Mouse (Mus musculus) intestine, postnatal 0 days (tissue): ENCODE measurements around the gene Ell. TPM values are rescaled to one million over a fixed set of nuclear protein-coding genes. Genes with fewer than 3 reads are reported as not detected.

Experiments
- ATAC-seq: fragments of 200-750 bp; cut with Nextera tagmentation; 2 replicates; pipeline ENCODE4 v1.8.0; 2017; ENCODE audit warnings: mild to moderate bottlenecking, moderate TSS enrichment, moderate library complexity
- H3K27ac ChIP-seq: fragments of 300-500 bp; sonication (generic); 2 replicates; pipeline ENCODE4 v1.5.1; 2014; ENCODE audit warnings: mild to moderate bottlenecking, low read depth, low read length, moderate library complexity
- H3K27me3 ChIP-seq: fragments of 300-500 bp; sonication (generic); replicated peaks from 2 replicates; pipeline ENCODE4 v1.6.1; 2014; ENCODE audit warnings: low read length, mixed read lengths; ENCODE audit not compliant: control insufficient read depth, insufficient read depth
- H3K36me3 ChIP-seq: fragments of 300-500 bp; sonication (generic); 2 replicates; pipeline ENCODE4 v1.6.1; 2014; ENCODE audit warnings: mild to moderate bottlenecking, moderate library complexity; ENCODE audit not compliant: control insufficient read depth, insufficient read depth
- H3K4me1 ChIP-seq: fragments of 300-500 bp; sonication (generic); replicated peaks from 2 replicates; pipeline ENCODE4 v1.6.1; 2014; ENCODE audit warnings: antibody characterized with exemption, low read length, mixed read lengths; ENCODE audit not compliant: control insufficient read depth, insufficient read depth
- H3K4me2 ChIP-seq: fragments of 300-500 bp; sonication (generic); replicated peaks from 2 replicates; pipeline ENCODE4 v1.6.1; 2014; ENCODE audit warnings: low read depth, mild to moderate bottlenecking, moderate library complexity
- H3K4me3 ChIP-seq: fragments of 300-500 bp; sonication (generic); 2 replicates; pipeline ENCODE4 v1.5.1; 2014; ENCODE audit warnings: low read depth, low read length
- H3K9ac ChIP-seq: fragments of 300-500 bp; sonication (generic); 2 replicates; pipeline ENCODE4 v1.6.1; 2014; ENCODE audit warnings: mild to moderate bottlenecking, low read depth, low read length
- H3K9me3 ChIP-seq: fragments of 300-500 bp; sonication (generic); 2 replicates; pipeline ENCODE4 v1.6.1; 2016; ENCODE audit warnings: mixed run types; ENCODE audit not compliant: control insufficient read depth
- CTCF ChIP-seq: sonication (generic); IDR thresholded peaks from 2 replicates; pipeline ENCODE4 v1.5.1; 2016; ENCODE audit warnings: low read depth, mild to moderate bottlenecking, control low read depth, antibody characterized with exemption, moderate library complexity
- WGBS: fragments of 180-500 bp; shearing (Covaris S2); extraction: QIAGEN DNeasy Blood & Tissue Kit; methylation state at CpG from one replicate; pipeline ENCODE4 v1.1.7; 2014; 5-methylcytosine and 5-hydroxymethylcytosine counted together
- polyA plus RNA-seq: library from polyadenylated mRNA; unstranded; fragments of >200 nt; fragmentation: Nextera tagmentation; extraction: Ambion mirVana; gene quantifications from 2 replicates; pipeline ENCODE4 v1.2.1, GENCODE M21; 2015

Ell gene
- polyA plus RNA-seq, 1 experiment from 2014 or later, result 13.0 TPM

DNA sequence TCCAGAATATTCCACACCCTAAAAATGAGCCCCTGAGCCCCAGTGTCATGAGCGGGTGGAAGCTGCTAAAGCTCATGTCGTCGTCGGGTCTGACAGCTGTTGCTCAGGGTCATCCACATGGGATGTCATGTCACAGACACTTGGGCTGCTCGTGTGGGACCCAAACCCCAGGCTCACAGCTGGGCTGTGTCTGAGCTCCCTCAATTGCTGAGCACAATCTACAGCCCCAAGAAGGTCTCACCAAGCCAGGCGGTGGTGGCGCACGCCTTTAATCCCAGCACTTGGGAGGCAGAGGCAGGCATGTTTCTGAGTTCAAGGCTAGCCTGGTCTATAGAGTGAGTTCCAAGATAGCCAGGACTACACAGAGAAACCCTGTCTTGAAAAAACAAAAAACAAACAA, 76.0 kb downstream of the Ell start:
- H3K4me3 ChIP-seq, result no peak overlapping the region
- H3K4me2 ChIP-seq, result no peak overlapping the region
- TF ChIP-seq CTCF, result no peak
- no peak for ATAC-seq
- H3K4me1 ChIP-seq, result 0 out of 2 replicates have a peak, but pooled peaks cover 3% of the 10 kb centered on the region
- no peaks in the 10 kb centered on the region for H3K9me3 ChIP-seq
- H3K36me3 ChIP-seq, result no peaks in the 10 kb centered on the region
- WGBS, result 79% methylated on average over 8 of the region's 8 CpGs
- H3K27ac ChIP-seq, result no peak overlapping the region
- no peaks in the 10 kb centered on the region for H3K27me3 ChIP-seq
- no peak overlapping the region for H3K9ac ChIP-seq

DNA sequence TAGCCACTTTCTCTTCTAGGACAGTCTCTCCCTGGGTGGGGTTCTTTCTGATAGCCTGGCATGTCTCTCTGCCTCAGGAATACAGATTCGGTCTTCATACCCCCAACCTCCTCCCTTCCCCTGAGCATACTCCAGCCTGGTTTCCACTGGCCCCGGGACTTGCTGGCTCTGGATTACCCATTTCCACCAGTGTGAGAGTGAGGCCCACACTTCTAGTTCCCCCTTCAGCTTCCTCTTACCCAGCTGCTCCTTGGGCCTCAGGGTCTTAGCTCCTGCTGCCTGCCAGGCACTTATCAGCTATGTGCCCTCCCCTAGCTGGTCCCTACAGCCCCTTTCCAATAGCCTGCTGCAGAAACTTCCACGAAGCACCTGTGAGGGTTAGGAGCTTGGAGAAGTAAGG, 76.6 kb downstream of the Ell start, which contains the start of gene Lrrc25:
Lrrc25 (plus strand) TSS at position 262 of the 400 bp plus-strand sequence.
- H3K27me3 ChIP-seq, result no peaks in the 10 kb centered on the region
- no peaks in the 10 kb centered on the region for H3K36me3 ChIP-seq
- H3K4me2 ChIP-seq, result 0 out of 2 replicates have a peak within 1 kb of the TSS, but pooled peaks have one; percentile 4
- H3K4me3 ChIP-seq, result no peak within 1 kb of the TSS
- no peak within 1 kb of the TSS for H3K9ac ChIP-seq
- H3K9me3 ChIP-seq, result no peaks in the 10 kb centered on the region
- no peaks in the 10 kb centered on the region for H3K4me1 ChIP-seq
- ATAC-seq, result no peak
- no peak within 1 kb of the TSS for H3K27ac ChIP-seq
- TF ChIP-seq CTCF, result no peak
- WGBS, result 78% methylated on average over 3 of the region's 3 CpGs

DNA sequence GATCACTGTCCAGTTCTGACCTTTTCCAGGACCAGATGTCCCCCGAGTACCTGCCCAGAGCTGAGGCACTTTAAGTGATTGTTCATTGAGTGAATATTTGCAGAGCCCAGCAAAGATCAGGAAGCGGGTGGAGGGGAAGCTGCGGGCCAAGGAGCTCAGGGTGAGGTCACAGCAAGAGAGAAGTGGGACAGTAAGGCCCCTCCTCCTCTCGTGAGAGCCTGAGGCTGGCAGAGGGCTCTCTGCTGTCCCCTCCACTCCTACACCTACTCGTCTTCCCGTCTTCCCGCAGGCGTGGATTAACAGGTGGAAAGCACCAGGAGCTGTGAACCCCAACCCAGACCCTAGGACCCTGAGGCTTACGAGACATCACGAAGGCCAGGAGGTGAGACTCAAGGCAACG, 77.4 kb downstream of the Ell start:
- Histone ChIP-seq H3K4me1 (no peaks in the 10 kb centered on the region), H3K9me3 (no peaks in the 10 kb centered on the region), H3K4me2 (0 out of 2 replicates have a peak overlapping the region, but pooled peaks have one; percentile 4), H3K36me3 (no peaks in the 10 kb centered on the region), H3K27me3 (no peaks in the 10 kb centered on the region), H3K27ac (no peak overlapping the region), H3K4me3 (no peak overlapping the region), H3K9ac (no peak overlapping the region)
- WGBS, result 61% methylated on average over 11 of the region's 11 CpGs
- TF ChIP-seq CTCF, result no peak
- no peak for ATAC-seq

DNA sequence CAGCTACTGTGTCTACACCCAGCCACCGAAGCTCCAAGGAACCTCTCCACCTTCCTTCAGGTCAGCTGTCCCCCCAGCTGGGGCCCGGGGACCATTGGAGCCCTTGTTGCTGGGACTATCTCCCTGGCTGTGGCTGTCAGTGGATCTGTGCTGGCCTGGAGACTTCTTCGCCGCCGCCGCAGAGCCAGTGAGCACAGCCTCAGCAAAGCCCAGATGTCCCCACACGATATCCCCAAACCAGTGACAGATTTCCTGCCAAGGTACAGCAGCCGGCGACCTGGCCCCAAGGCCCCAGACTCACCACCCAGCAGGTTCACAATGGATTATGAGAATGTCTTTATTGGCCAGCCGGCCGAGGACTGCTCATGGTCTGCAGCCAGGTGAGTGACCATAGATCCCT, 78.7 kb downstream of the Ell start:
- Histone ChIP-seq H3K4me3 (no peak overlapping the region), H3K27ac (no peak overlapping the region), H3K27me3 (no peaks in the 10 kb centered on the region), H3K9me3 (no peaks in the 10 kb centered on the region), H3K4me1 (no peaks in the 10 kb centered on the region), H3K9ac (no peak overlapping the region), H3K4me2 (no peak overlapping the region; the same call in 1 of the 2 replicates), H3K36me3 (no peaks in the 10 kb centered on the region)
- no peak for ATAC-seq
- 82% methylated on average over 11 of the region's 11 CpGs for WGBS
- no peak for TF ChIP-seq CTCF

DNA sequence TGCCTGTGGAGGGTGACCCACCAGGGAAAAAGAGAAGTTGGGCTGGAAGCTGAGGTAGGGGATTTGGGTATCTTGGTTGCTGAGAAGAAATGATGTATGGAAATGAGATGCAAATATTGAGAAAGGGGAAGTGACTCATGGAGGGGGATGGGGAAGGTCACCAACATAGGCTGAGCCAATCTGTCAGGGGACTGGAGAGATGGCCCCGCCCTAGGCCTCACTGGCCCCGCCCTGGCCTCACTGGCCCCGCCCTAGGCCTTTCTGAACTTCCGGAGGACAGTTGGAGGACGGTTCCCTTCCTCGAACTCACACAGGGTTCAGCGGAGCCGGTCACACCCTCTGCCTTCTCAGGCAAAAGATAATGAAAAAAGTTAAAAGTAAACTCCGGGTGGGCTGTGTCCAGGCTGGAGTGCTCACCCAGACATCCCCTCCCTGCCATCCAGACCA, 79.7 kb downstream of the Ell start:
- no peak overlapping the region; the same call in 1 of the 2 replicates for H3K4me2 ChIP-seq
- ATAC-seq, result peak; percentile 77
- H3K27ac ChIP-seq, result no peak overlapping the region
- no peaks in the 10 kb centered on the region for H3K4me1 ChIP-seq
- WGBS, result 24% methylated on average over 9 of the region's 9 CpGs
- H3K4me3 ChIP-seq, result no peak overlapping the region
- no peaks in the 10 kb centered on the region for H3K36me3 ChIP-seq
- H3K9me3 ChIP-seq, result no peaks in the 10 kb centered on the region
- H3K9ac ChIP-seq, result no peak overlapping the region
- H3K27me3 ChIP-seq, result no peaks in the 10 kb centered on the region
- no peak for TF ChIP-seq CTCF

DNA sequence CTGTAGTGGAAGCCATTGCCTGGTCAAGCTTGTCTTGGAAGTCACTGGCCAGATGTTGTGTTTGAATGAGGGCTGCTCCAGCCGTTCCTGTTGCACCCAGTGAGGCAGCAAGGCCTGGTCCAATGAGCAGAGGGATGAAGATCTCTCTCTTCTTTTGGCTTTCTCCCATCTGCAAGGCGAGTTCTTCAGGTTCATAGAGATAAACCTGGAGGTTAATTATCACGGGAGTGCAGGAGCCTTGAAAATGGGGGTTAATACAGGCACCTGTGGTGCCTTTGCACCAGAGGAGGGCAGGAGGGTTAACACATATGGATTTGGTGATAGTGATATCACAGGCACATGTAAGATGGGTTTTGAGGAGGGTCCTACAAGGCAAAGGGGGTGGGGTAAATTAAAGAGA, 83.0 kb downstream of the Ell start:
- H3K27me3 ChIP-seq, result no peaks in the 10 kb centered on the region
- 41% methylated on average over 3 of the region's 3 CpGs for WGBS
- H3K9ac ChIP-seq, result no peak overlapping the region
- H3K4me3 ChIP-seq, result no peak overlapping the region
- ATAC-seq, result no peak
- no peak overlapping the region for H3K4me2 ChIP-seq
- no peak for TF ChIP-seq CTCF
- no peak overlapping the region for H3K27ac ChIP-seq
- H3K9me3 ChIP-seq, result no peaks in the 10 kb centered on the region
- H3K36me3 ChIP-seq, result no peaks in the 10 kb centered on the region
- H3K4me1 ChIP-seq, result no peaks in the 10 kb centered on the region

DNA sequence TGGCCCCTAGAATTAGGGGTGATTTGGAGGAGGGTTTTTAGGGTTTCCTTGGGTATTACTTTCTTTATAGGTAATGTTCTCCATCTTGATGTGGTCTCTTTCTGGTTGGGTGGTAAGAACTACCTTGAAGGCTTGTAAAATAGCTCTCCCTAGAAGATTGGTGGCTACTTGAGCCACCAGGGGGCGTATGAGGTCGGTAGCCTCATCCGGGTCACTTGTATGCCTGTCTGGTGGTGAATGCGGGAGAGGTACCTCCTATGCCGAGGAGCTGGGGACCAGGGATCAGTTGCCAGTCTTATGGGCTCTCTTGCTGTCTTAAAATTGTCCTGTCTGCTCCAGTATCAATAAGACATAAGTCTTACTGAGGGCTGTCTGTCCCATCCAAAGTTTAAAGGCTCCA, 85.8 kb downstream of the Ell start:
- Histone ChIP-seq H3K27me3 (no peaks in the 10 kb centered on the region), H3K36me3 (no peaks in the 10 kb centered on the region), H3K4me1 (no peaks in the 10 kb centered on the region), H3K27ac (no peak overlapping the region), H3K4me2 (no peak overlapping the region), H3K9me3 (no peaks in the 10 kb centered on the region), H3K9ac (no peak overlapping the region), H3K4me3 (no peak overlapping the region)
- 17% methylated on average over 5 of the region's 5 CpGs for WGBS
- TF ChIP-seq CTCF, result peak; percentile 84
- no peak for ATAC-seq
